Mouse (Mus musculus) ES-E14 (cell line): ENCODE results near the gene Eif5a2.

Experiments used
- CHD2 ChIP-seq: IDR thresholded peaks from 2 replicates; pipeline ENCODE4 v1.6.1; 2014; ENCODE audit warnings: mild to moderate bottlenecking, low read depth, low read length, inconsistent platforms
- HCFC1 ChIP-seq: IDR thresholded peaks from 2 replicates; pipeline ENCODE4 v1.6.1; 2012; ENCODE audit warnings: low read length, inconsistent platforms, borderline replicate concordance; ENCODE audit not compliant: insufficient read depth
- MAFK ChIP-seq: IDR thresholded peaks from 2 replicates; pipeline ENCODE4 v1.6.1; 2014; ENCODE audit warnings: mild to moderate bottlenecking, low read depth, low read length, inconsistent platforms; ENCODE audit not compliant: insufficient read depth
- ZC3H11A ChIP-seq: IDR thresholded peaks from 2 replicates; pipeline ENCODE4 v1.6.1; 2012; ENCODE audit warnings: low read depth, mild to moderate bottlenecking, inconsistent platforms, low read length, borderline replicate concordance
- ZNF384 ChIP-seq: IDR thresholded peaks from 2 replicates; pipeline ENCODE4 v1.6.1; 2012; ENCODE audit warnings: low read depth, low read length, inconsistent platforms

- TF ChIP-seq CHD2 (no peak), ZNF384 (no peak), MAFK (no peak), ZC3H11A (no peak), HCFC1 (no peak)
Observed at GRCm38 (mm10) chr3:28816010-28816540, 35.0 kb downstream of the Eif5a2 start.
